Mouse (Mus musculus): ENCODE measurements around the gene 4930404N11Rik. TPM values are rescaled to one million over a fixed set of nuclear protein-coding genes. Genes with fewer than 3 reads are reported as not detected.

4930404N11Rik gene
- polyA plus RNA-seq, 1 experiment from 2014 or later = 2.3 TPM

- peak overlapping the region; percentile 59 for H3K27ac ChIP-seq (replicated peaks)
- peaks cover 38% of the 10 kb centered on the region for H3K27me3 ChIP-seq
- WGBS (ENCODE audit: insufficient replicate concordance) = 49% methylated on average over 10 of the region's 10 CpGs
- H3K4me2 ChIP-seq = peak overlapping the region; percentile 48; the same call in 1 of the 2 replicates
- no peak for ATAC-seq (ENCODE audit: insufficient read depth)
- H3K36me3 ChIP-seq (replicated peaks) = peaks cover 17% of the 10 kb centered on the region
- peaks cover 47% of the 10 kb centered on the region for H3K4me1 ChIP-seq (replicated peaks)
- no peaks in the 10 kb centered on the region for H3K9me3 ChIP-seq (replicated peaks)
- no peak overlapping the region for H3K9ac ChIP-seq
- no peak overlapping the region for H3K4me3 ChIP-seq (replicated peaks)
These were observed 35.5 kb upstream of the 4930404N11Rik start for GRCm38 (mm10) chr10:81401205-81401520.

GRCm38 (mm10) chr10:81400371-81401204, 35.0 kb upstream of the 4930404N11Rik start:
- H3K27me3 ChIP-seq = peaks cover 32% of the 10 kb centered on the region
- H3K4me1 ChIP-seq (replicated peaks) = peaks cover 43% of the 10 kb centered on the region
- H3K36me3 ChIP-seq (replicated peaks) = peaks cover 17% of the 10 kb centered on the region
- H3K4me2 ChIP-seq = no peak overlapping the region
- WGBS (ENCODE audit: insufficient replicate concordance) = 79% methylated on average over 22 of the region's 22 CpGs
- H3K9me3 ChIP-seq (replicated peaks) = no peaks in the 10 kb centered on the region
- no peak for ATAC-seq (ENCODE audit: insufficient read depth)
- H3K4me3 ChIP-seq (replicated peaks) = no peak overlapping the region
- no peak overlapping the region for H3K9ac ChIP-seq
- no peak overlapping the region for H3K27ac ChIP-seq (replicated peaks)

- peaks cover 26% of the 10 kb centered on the region for H3K27me3 ChIP-seq
- peaks cover 37% of the 10 kb centered on the region for H3K4me1 ChIP-seq (replicated peaks)
- no peak overlapping the region for H3K9ac ChIP-seq
- H3K36me3 ChIP-seq (replicated peaks) = peaks cover 17% of the 10 kb centered on the region
- WGBS (ENCODE audit: insufficient replicate concordance) = 78% methylated on average over 18 of the region's 18 CpGs
- H3K4me2 ChIP-seq = no peak overlapping the region
- H3K9me3 ChIP-seq (replicated peaks) = no peaks in the 10 kb centered on the region
- no peak overlapping the region for H3K4me3 ChIP-seq (replicated peaks)
- no peak for ATAC-seq (ENCODE audit: insufficient read depth)
- no peak overlapping the region for H3K27ac ChIP-seq (replicated peaks)
These were observed 34.2 kb upstream of the 4930404N11Rik start for GRCm38 (mm10) chr10:81399798-81400308.

GRCm38 (mm10) chr10:81399296-81399695, 33.7 kb upstream of the 4930404N11Rik start:
- WGBS (ENCODE audit: insufficient replicate concordance) = 76% methylated on average over 5 of the region's 5 CpGs
- no peak overlapping the region for H3K27ac ChIP-seq (replicated peaks)
- H3K4me2 ChIP-seq = no peak overlapping the region
- ATAC-seq (ENCODE audit: insufficient read depth) = no peak
- no peak overlapping the region for H3K4me3 ChIP-seq (replicated peaks)
- H3K36me3 ChIP-seq (replicated peaks) = peaks cover 17% of the 10 kb centered on the region
- H3K4me1 ChIP-seq (replicated peaks) = peaks cover 32% of the 10 kb centered on the region
- H3K9ac ChIP-seq = no peak overlapping the region
- peaks cover 21% of the 10 kb centered on the region for H3K27me3 ChIP-seq
- H3K9me3 ChIP-seq (replicated peaks) = no peaks in the 10 kb centered on the region

GRCm38 (mm10) chr10:81396749-81397148, 31.1 kb upstream of the 4930404N11Rik start:
- H3K9me3 ChIP-seq (replicated peaks) = no peaks in the 10 kb centered on the region

GRCm38 (mm10) chr10:81395865-81396264, 30.2 kb upstream of the 4930404N11Rik start:
- WGBS (ENCODE audit: insufficient replicate concordance) = 67% methylated on average over 4 of the region's 4 CpGs
- no peak overlapping the region for H3K27ac ChIP-seq (replicated peaks)
- no peak overlapping the region for H3K4me2 ChIP-seq
- H3K27me3 ChIP-seq = peaks cover 3% of the 10 kb centered on the region; the same call in 1 of the 2 replicates
- H3K4me1 ChIP-seq (replicated peaks) = peaks cover 23% of the 10 kb centered on the region
- no peaks in the 10 kb centered on the region for H3K9me3 ChIP-seq (replicated peaks)
- H3K4me3 ChIP-seq (replicated peaks) = no peak overlapping the region
- peaks cover 17% of the 10 kb centered on the region for H3K36me3 ChIP-seq (replicated peaks)
- no peak for ATAC-seq (ENCODE audit: insufficient read depth)
- no peak overlapping the region for H3K9ac ChIP-seq

More at GRCm38 (mm10) chr10:81396749-81397148, 31.1 kb upstream of the 4930404N11Rik start:
- WGBS (ENCODE audit: insufficient replicate concordance) = 81% methylated on average over 5 of the region's 5 CpGs
- H3K4me1 ChIP-seq (replicated peaks) = peaks cover 32% of the 10 kb centered on the region
- no peak overlapping the region for H3K4me2 ChIP-seq
- ATAC-seq (ENCODE audit: insufficient read depth) = no peak
- no peak overlapping the region for H3K27ac ChIP-seq (replicated peaks)
- H3K4me3 ChIP-seq (replicated peaks) = no peak overlapping the region
- H3K36me3 ChIP-seq (replicated peaks) = peaks cover 17% of the 10 kb centered on the region
- H3K9ac ChIP-seq = no peak overlapping the region
- peaks cover 3% of the 10 kb centered on the region; the same call in 1 of the 2 replicates for H3K27me3 ChIP-seq

GRCm38 (mm10) chr10:81395127-81395526, 29.5 kb upstream of the 4930404N11Rik start:
- Histone ChIP-seq H3K36me3 (replicated peaks) (peaks cover 9% of the 10 kb centered on the region), H3K4me2 (no peak overlapping the region), H3K9me3 (replicated peaks) (no peaks in the 10 kb centered on the region), H3K9ac (no peak overlapping the region), H3K27me3 (no peaks in the 10 kb centered on the region; the same call in 1 of the 2 replicates), H3K27ac (replicated peaks) (no peak overlapping the region), H3K4me3 (replicated peaks) (no peak overlapping the region), H3K4me1 (replicated peaks) (peaks cover 26% of the 10 kb centered on the region)
- WGBS (ENCODE audit: insufficient replicate concordance) = 11% methylated on average over 5 of the region's 5 CpGs
- no peak for ATAC-seq (ENCODE audit: insufficient read depth)

- H3K4me2 ChIP-seq = peak overlapping the region; percentile 63
- peaks cover 42% of the 10 kb centered on the region for H3K4me1 ChIP-seq (replicated peaks)
- no peaks in the 10 kb centered on the region; the same call in 1 of the 2 replicates for H3K27me3 ChIP-seq
- peak overlapping the region; percentile 19; the same call in 1 of the 2 replicates for H3K27ac ChIP-seq (replicated peaks)
- no peaks in the 10 kb centered on the region for H3K9me3 ChIP-seq (replicated peaks)
- peak overlapping the region; percentile 11; the same call in 1 of the 2 replicates for H3K9ac ChIP-seq
- peaks cover under 1% of the 10 kb centered on the region for H3K36me3 ChIP-seq (replicated peaks)
- peak overlapping the region; percentile 34 for H3K4me3 ChIP-seq (replicated peaks)
- WGBS (ENCODE audit: insufficient replicate concordance) = 7% methylated on average over 19 of the region's 19 CpGs
- no peak for ATAC-seq (ENCODE audit: insufficient read depth)
These were observed 27.9 kb upstream of the 4930404N11Rik start for GRCm38 (mm10) chr10:81393456-81394063.

GRCm38 (mm10) chr10:81392781-81393185, 27.2 kb upstream of the 4930404N11Rik start, which contains the start of gene Smim24:
Gene Smim24, plus strand, starts transcription at chr10:81393051.
- peak within 1 kb of the TSS; percentile 19; the same call in 1 of the 2 replicates for H3K27ac ChIP-seq (replicated peaks)
- H3K36me3 ChIP-seq (replicated peaks) = peaks cover 9% of the 10 kb centered on the region
- ATAC-seq (ENCODE audit: insufficient read depth) = no peak
- H3K9me3 ChIP-seq (replicated peaks) = no peaks in the 10 kb centered on the region
- peak within 1 kb of the TSS; percentile 11; the same call in 1 of the 2 replicates for H3K9ac ChIP-seq
- 41% methylated on average over 14 of the region's 14 CpGs for WGBS (ENCODE audit: insufficient replicate concordance)
- peaks cover 49% of the 10 kb centered on the region for H3K4me1 ChIP-seq (replicated peaks)
- peak within 1 kb of the TSS; percentile 63 for H3K4me2 ChIP-seq
- H3K4me3 ChIP-seq (replicated peaks) = peak within 1 kb of the TSS; percentile 34
- H3K27me3 ChIP-seq = no peaks in the 10 kb centered on the region; the same call in 1 of the 2 replicates

GRCm38 (mm10) chr10:81392270-81392669, 26.7 kb upstream of the 4930404N11Rik start:
- Histone ChIP-seq H3K4me2 (no peak overlapping the region), H3K36me3 (replicated peaks) (peaks cover 14% of the 10 kb centered on the region), H3K9me3 (replicated peaks) (no peaks in the 10 kb centered on the region), H3K4me1 (replicated peaks) (peaks cover 49% of the 10 kb centered on the region), H3K27me3 (no peaks in the 10 kb centered on the region; the same call in 1 of the 2 replicates), H3K27ac (replicated peaks) (no peak overlapping the region), H3K9ac (no peak overlapping the region), H3K4me3 (replicated peaks) (no peak overlapping the region)
- no peak for ATAC-seq (ENCODE audit: insufficient read depth)
- 58% methylated on average over 6 of the region's 6 CpGs for WGBS (ENCODE audit: insufficient replicate concordance)

GRCm38 (mm10) chr10:81390678-81390965, 25.0 kb upstream of the 4930404N11Rik start:
- H3K27ac ChIP-seq (replicated peaks) = no peak overlapping the region
- H3K4me3 ChIP-seq (replicated peaks) = no peak overlapping the region
- H3K4me2 ChIP-seq = no peak overlapping the region
- H3K36me3 ChIP-seq (replicated peaks) = peaks cover 29% of the 10 kb centered on the region
- H3K9me3 ChIP-seq (replicated peaks) = no peaks in the 10 kb centered on the region
- ATAC-seq (ENCODE audit: insufficient read depth) = no peak
- 81% methylated on average over 13 of the region's 13 CpGs for WGBS (ENCODE audit: insufficient replicate concordance)
- H3K4me1 ChIP-seq (replicated peaks) = peaks cover 60% of the 10 kb centered on the region
- no peaks in the 10 kb centered on the region; the same call in 1 of the 2 replicates for H3K27me3 ChIP-seq
- H3K9ac ChIP-seq = no peak overlapping the region
